Mouse (Mus musculus): ENCODE results near the gene Fam124b.

Gene Fam124b

DNA sequence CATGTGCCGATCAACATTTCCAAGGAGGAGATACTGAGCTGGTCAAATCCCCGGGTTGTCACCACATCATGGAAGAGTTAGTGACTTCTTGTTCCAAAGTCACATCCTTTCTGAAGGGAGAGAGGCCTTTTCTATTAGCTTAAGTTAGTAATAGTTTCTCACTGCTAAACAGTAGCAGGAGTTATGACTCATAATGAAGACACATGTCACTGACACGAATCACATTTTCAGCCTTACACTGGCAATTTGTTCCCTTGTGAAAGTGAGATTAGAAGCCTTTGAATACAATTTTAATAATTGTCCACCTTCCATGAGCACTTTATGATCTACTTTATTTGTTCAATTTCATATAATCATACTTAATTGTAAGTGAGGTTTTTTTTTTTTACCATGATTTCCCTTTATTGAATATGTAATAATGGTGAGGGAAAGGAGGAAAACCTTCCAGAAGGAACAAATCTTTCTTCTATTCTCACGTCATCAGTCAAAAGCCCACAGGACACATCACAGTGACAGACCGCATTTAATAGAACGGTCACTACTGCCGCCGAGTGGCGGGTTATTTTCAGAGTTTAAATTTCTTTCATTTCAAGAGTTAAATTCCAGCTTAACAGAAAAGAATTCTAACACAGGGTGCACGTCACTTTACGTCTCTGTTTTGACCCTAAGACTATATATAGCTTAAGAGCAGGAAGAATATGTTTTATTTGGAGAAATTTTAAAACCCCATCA lies 40.5 kb downstream of the Fam124b start:
- DNase-seq (ENCODE audit: low spot score) = no peak

- no peak for DNase-seq (ENCODE audit: low spot score)
These were observed 50.6 kb downstream of the Fam124b start for GRCm38 (mm10) chr1:80167706-80168105.

DNA sequence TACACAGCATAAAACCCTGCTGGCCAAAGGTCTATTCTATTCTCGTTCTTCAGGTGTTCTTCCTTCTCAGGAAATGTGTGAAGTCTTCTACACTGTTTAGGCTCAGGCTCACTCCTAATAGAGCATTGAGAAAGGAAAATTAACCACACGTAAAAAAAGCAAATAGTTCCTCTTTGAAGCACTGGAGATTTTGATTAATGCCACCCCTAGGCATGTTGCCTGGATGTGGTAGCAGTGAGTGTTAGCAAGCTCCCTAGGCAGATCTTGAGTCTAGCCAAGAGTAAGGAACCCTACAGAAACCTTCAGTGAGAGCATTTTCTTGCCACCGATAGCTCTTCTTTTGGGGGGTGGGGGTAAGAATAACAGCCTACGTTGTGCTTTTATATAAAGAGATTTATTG lies 51.7 kb downstream of the Fam124b start:
- no peak for DNase-seq (ENCODE audit: low spot score)

DNA sequence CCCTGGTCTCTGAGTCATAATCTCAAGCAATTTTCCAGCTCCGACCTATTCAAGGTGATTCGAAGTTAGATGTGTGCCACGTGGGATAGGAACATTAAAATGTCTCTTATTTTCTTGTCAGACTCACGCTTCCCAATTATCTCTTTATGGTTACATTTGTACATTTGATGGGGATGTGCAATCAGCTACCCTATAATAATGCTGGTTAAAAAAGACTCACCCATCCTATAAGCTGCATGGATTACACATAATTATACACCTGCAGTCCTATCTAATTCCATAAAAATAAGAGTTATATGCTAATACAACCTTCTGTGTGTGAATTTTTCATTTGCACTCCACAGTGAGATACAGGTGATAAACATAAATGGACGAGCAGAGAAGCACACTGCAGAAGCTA lies 52.9 kb downstream of the Fam124b start:
- DNase-seq (ENCODE audit: low spot score) = no peak

GRCm38 (mm10) chr1:80162943-80163342 lies 55.3 kb downstream of the Fam124b start:
- DNase-seq (ENCODE audit: low spot score) = no peak

DNA sequence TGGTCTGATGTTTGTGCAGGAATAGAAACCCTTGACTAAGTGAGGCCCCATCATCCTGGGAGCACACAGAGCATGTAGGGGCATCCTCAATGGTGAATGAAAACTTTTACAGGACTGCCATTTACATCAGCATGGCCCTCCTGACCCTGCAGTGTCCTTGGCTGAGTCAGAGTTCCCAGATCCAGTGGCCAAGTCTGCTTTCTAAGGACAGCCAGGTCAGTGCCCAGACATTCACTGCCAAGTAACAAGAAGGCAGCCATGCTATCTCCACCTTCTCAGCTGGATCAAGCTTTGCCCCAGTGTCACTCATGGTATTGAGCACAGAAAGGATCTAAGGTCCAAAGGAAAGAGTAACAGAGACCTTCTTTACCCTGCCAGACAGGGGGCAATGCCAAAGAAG lies 58.7 kb downstream of the Fam124b start:
- no peak for DNase-seq (ENCODE audit: low spot score)

- DNase-seq (ENCODE audit: low spot score) = no peak
These were observed 63.4 kb downstream of the Fam124b start for GRCm38 (mm10) chr1:80154902-80155301.

- DNase-seq (ENCODE audit: low spot score) = no peak
These were observed 65.1 kb downstream of the Fam124b start for GRCm38 (mm10) chr1:80153125-80153716.

- DNase-seq (ENCODE audit: low spot score) = no peak
These were observed 67.6 kb downstream of the Fam124b start for GRCm38 (mm10) chr1:80150681-80151080.
